In the genomic region with DNA sequence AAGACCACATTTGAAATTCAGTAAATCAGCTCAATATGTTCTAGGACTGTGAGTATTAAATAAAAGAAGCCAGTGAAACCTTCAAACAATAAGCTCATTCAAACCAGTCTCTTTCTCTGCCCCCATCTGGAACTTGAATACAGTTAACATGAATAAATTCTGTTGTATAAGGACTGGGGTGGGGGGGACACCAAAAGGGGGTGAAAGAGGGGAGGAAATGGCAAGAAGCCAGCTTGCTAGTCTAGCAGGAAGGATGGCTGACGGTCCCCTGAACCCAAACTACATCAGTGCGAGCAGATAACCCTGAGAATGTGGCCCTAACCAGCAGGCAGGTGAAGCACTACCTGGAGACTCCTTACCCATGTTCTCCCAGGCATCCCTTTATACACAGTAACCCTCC, we compare ENCODE assay signal across 13 mouse cellular contexts. TPM values are rescaled to one million over a fixed set of nuclear protein-coding genes. Genes with fewer than 3 reads are reported as not detected.
DNase-seq lines count a peak whose midpoint lies in the region; ATAC-seq and TF ChIP-seq lines count a peak whose summit lies in the region.
"Had no signal": no experiment of that assay in that cellular context is flagged by ENCODE, and none has a peak within 500 bp of the region (broad histone marks: within the 10 kb centered on the region; RNA-seq: fewer than 3 reads in every experiment).

No protein-coding gene starts in this region.

- 28% methylated on average over 2 of the region's 2 CpGs for WGBS in embryonic facial prominence, embryonic 15.5 days
- 61% methylated on average over 2 of the region's 2 CpGs for WGBS in limb, embryonic 12.5 days

- no peak overlapping the region for H3K9ac ChIP-seq in embryonic facial prominence, embryonic 15.5 days
- no peak overlapping the region for H3K9ac ChIP-seq in limb, embryonic 12.5 days (replicated peaks)
- H3K9ac ChIP-seq: heart, embryonic 13.5 days had no signal

- no peak overlapping the region for H3K4me2 ChIP-seq in embryonic facial prominence, embryonic 15.5 days (replicated peaks)
- H3K4me2 ChIP-seq in limb, embryonic 12.5 days, result no peak overlapping the region
- H3K4me2 ChIP-seq: heart, embryonic 13.5 days had no signal

- DNase-seq in gastrocnemius, adult 2 months, result no peak
- no peak for DNase-seq in gastrocnemius, postnatal 4 days (ENCODE audit: low spot score in 2 of 2)
- DNase-seq in brain, adult 2 months (ENCODE audit: low read depth, low spot score), result peak; percentile 61
- no peak for DNase-seq in yolk sac, embryonic 10.5 days (ENCODE audit: low spot score)
- no peak for DNase-seq in layer of hippocampus, postnatal 36 days
- DNase-seq in frontal cortex, adult 2 months (ENCODE audit: extremely low spot score in 1 of 2, low spot score in 1 of 2), result no peak
- DNase-seq: cerebellum, postnatal 25 days; gastrocnemius, postnatal 14 days; spleen, adult 18-20 months had no signal

- TF ChIP-seq CTCF in gastrocnemius, adult 2 months (IDR thresholded peaks at IDR 0.05), result no peak

- H3K36me3 ChIP-seq in embryonic facial prominence, embryonic 15.5 days, result no peaks in the 10 kb centered on the region
- H3K36me3 ChIP-seq in limb, embryonic 12.5 days, result no peaks in the 10 kb centered on the region
- H3K36me3 ChIP-seq: heart, embryonic 13.5 days had no signal

- H3K4me3 ChIP-seq in gastrocnemius, adult 2 months, result no peak overlapping the region
- no peak overlapping the region for H3K4me3 ChIP-seq in embryonic facial prominence, embryonic 15.5 days (replicated peaks)
- no peak overlapping the region for H3K4me3 ChIP-seq in limb, embryonic 12.5 days (replicated peaks)
- H3K4me3 ChIP-seq: heart, embryonic 13.5 days had no signal

- no peaks in the 10 kb centered on the region for H3K27me3 ChIP-seq in embryonic facial prominence, embryonic 15.5 days
- no peaks in the 10 kb centered on the region for H3K27me3 ChIP-seq in limb, embryonic 12.5 days
- H3K27me3 ChIP-seq: heart, embryonic 13.5 days had no signal

- no peaks in the 10 kb centered on the region for H3K9me3 ChIP-seq in embryonic facial prominence, embryonic 15.5 days (replicated peaks)
- H3K9me3 ChIP-seq in limb, embryonic 12.5 days, result no peaks in the 10 kb centered on the region
- H3K9me3 ChIP-seq: heart, embryonic 13.5 days had no signal

- H3K27ac ChIP-seq in gastrocnemius, adult 2 months, result peak overlapping the region; percentile 77
- peak overlapping the region; percentile 56; the same call in 1 of the 2 replicates for H3K27ac ChIP-seq in embryonic facial prominence, embryonic 15.5 days (replicated peaks)
- H3K27ac ChIP-seq in limb, embryonic 12.5 days, result peak overlapping the region; percentile 86
- H3K27ac ChIP-seq: heart, embryonic 13.5 days had no signal

- no peak for ATAC-seq in embryonic facial prominence, embryonic 15.5 days (ENCODE audit: insufficient number of reproducible peaks, low FRiP score, low TSS enrichment, low read depth)
- no peak for ATAC-seq in limb, embryonic 12.5 days (ENCODE audit: insufficient number of reproducible peaks, insufficient read depth, low FRiP score, low TSS enrichment, low read depth)

- H3K4me1 ChIP-seq in embryonic facial prominence, embryonic 15.5 days, result peaks cover 53% of the 10 kb centered on the region
- peaks cover 55% of the 10 kb centered on the region for H3K4me1 ChIP-seq in limb, embryonic 12.5 days (replicated peaks)

- intact Hi-C loops in gastrocnemius, adult 2 months (cut with DNase I), result no loop called here

RNA-seq across cellular contexts. Expression of a gene that starts 9.1 kb away (rescaled TPM):
- 1 to 10 TPM; 1.6 TPM for total RNA-seq in gastrocnemius, adult 2 months (2021)
- 10 to 100 TPM; 29.4 to 34.7 TPM for total RNA-seq in gastrocnemius, postnatal 4 days (2021)
- 12.2 and 12.8 TPM in 2 replicates for polyA plus RNA-seq in embryonic facial prominence, embryonic 15.5 days (2015; fragmentation: Nextera tagmentation; extraction: Ambion mirVana)
- polyA plus RNA-seq in limb, embryonic 12.5 days (2016; fragmentation: Nextera tagmentation; extraction: Ambion mirVana), result 2.3 and 3.3 TPM in 2 replicates
- 10 to 100 TPM; 11.5 to 14.7 TPM for total RNA-seq in layer of hippocampus, postnatal 36 days (2021)
- polyA plus RNA-seq in frontal cortex, adult 2 months (2012; rRNA removed), result 12.2 and 12.7 TPM in 2 replicates
- total RNA-seq: MEL had no signal

Comparison
In these comparisons a context has a peak if more than half of its experiments do, and no peak if none do; other contexts are left out.
1. RNA of a gene that starts 9.1 kb away (total RNA-seq): 29.4 to 34.7 TPM in gastrocnemius, postnatal 4 days and 11.5 to 14.7 TPM in layer of hippocampus, postnatal 36 days; 1.6 TPM in gastrocnemius, adult 2 months; every median in the first group is over 4 times any median in the second.
2. Peak in every context shown above with its lines, with median percentiles within 50 percentile points of each other: H3K27ac ChIP-seq.